Mouse (Mus musculus) G1E (cell line): ENCODE measurements at regions not wholly inside any gene's neighbourhood (a gene's known extent, or its start where the extent isn't known, plus 50 kb on each side); places are given as distances from the start of the nearest gene placed in this dataset.

ENCODE experiments used
- ATAC-seq: 2 replicates; pipeline ENCODE4 v1.8.0; 2016; ENCODE audit warnings: mild to moderate bottlenecking; ENCODE audit not compliant: insufficient number of reproducible peaks, poor library complexity, low FRiP score, severe bottlenecking; ENCODE audit errors: extremely low read depth
- DNase-seq: peaks from one replicate; pipeline ENCODE4 v3.0.0; 2012; ENCODE audit warnings: low spot score
- H3K27me3 ChIP-seq: 2 replicates; pipeline ENCODE4 v1.6.1; 2012; ENCODE audit warnings: mild to moderate bottlenecking, low read length, inconsistent platforms; ENCODE audit not compliant: insufficient read depth
- H3K36me3 ChIP-seq: replicated peaks from 2 replicates; pipeline ENCODE3; 2012; ENCODE audit warnings: mild to moderate bottlenecking, inconsistent platforms
- H3K4me1 ChIP-seq: 2 replicates; pipeline ENCODE4 v1.6.1; 2012; ENCODE audit warnings: low read depth, low read length, inconsistent platforms, mixed read lengths; ENCODE audit not compliant: insufficient read depth
- H3K4me3 ChIP-seq: 2 replicates; pipeline ENCODE4 v1.5.1; 2012; ENCODE audit warnings: low read depth, mild to moderate bottlenecking, inconsistent platforms, low read length, moderate library complexity, mixed read lengths
- H3K9me3 ChIP-seq: replicated peaks from 2 replicates; pipeline ENCODE4 v1.6.1; 2012; ENCODE audit warnings: inconsistent platforms
- CTCF ChIP-seq: IDR thresholded peaks from 2 replicates; pipeline ENCODE4 v1.5.1; 2012; ENCODE audit warnings: low read depth, low read length, inconsistent platforms, mixed read lengths
- GATA1 ChIP-seq: IDR thresholded peaks from 2 replicates; pipeline ENCODE4 v1.6.1; 2012; ENCODE audit warnings: borderline replicate concordance, low read length, inconsistent platforms, mixed read lengths
- GATA2 ChIP-seq: IDR thresholded peaks from 2 replicates; pipeline ENCODE4 v1.6.1; 2012; ENCODE audit warnings: low read depth, low read length, inconsistent platforms, borderline replicate concordance
- POLR2AphosphoS5 ChIP-seq: IDR thresholded peaks from 2 replicates; pipeline ENCODE4 v1.6.1; 2012; ENCODE audit warnings: low read depth, low read length, inconsistent platforms; ENCODE audit not compliant: insufficient replicate concordance
- TAL1 ChIP-seq: conservative IDR thresholded peaks from 2 replicates; pipeline ENCODE4 v1.6.1; 2012; ENCODE audit warnings: low read depth, low read length, inconsistent platforms, mixed read lengths

GRCm38 (mm10) chr7:123861706-123862105 is 121.0 kb upstream of the Hs3st4 start:
- DNase-seq, result no peak
- no peak for ATAC-seq
- no peaks in the 10 kb centered on the region for H3K36me3 ChIP-seq
- peaks cover 21% of the 10 kb centered on the region for H3K9me3 ChIP-seq
- no peak overlapping the region for H3K4me3 ChIP-seq
- H3K4me1 ChIP-seq, result no peaks in the 10 kb centered on the region
- TF ChIP-seq CTCF, result no peak
- TF ChIP-seq GATA1, result no peak
- no peak for TF ChIP-seq POLR2AphosphoS5
- TF ChIP-seq TAL1, result no peak
- no peak for TF ChIP-seq GATA2
- no peaks in the 10 kb centered on the region for H3K27me3 ChIP-seq

- Histone ChIP-seq H3K36me3 (no peaks in the 10 kb centered on the region), H3K4me3 (no peak overlapping the region), H3K9me3 (peaks cover 10% of the 10 kb centered on the region), H3K4me1 (no peaks in the 10 kb centered on the region), H3K27me3 (no peaks in the 10 kb centered on the region)
- no peak for DNase-seq
- no peak for ATAC-seq
- TF ChIP-seq TAL1 (no peak), CTCF (no peak), GATA2 (no peak), GATA1 (no peak), POLR2AphosphoS5 (no peak)
Observed at GRCm38 (mm10) chr7:123896759-123897444, 85.8 kb upstream of the Hs3st4 start.

DNA sequence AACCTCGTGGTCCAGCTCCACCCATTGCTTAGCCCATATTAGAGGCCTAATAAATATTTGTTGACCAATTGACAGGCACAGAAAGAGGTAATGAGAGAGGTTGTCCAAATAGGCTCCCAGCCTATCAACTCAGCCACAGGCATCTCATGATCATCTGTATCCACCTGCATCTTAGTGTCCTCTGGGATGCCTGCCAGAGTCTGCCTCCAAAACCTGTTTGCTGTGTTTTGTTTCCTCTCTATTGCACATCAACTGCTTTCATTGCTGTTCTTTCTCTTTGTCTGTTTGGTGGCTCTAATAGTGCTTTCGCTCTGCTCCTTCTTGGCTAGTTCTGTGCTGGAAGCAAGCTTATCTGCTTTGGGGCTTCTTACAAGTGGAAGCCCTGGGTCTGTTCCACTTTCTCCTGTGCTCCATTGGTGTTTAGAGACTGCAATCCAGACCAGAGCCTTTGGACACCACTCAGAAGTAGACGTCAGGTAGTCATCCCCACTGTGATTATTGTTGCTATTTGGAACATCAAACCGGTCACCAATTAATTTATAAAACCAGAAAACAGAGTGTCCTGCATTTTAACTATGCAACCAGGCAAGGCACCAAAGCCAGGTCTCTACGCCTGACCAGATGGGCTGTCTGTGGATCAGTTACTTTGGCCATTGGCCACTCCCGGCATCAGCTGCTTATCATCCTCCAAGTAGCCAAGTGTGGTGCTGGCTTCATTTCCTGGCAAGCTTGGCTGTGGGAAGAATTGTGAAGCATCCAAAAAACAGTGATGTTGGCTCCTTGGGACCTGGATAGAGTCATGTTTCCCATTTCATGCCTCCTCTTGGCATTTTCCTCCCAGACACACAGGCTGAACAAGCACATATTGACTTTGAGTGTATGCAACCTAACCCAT is 74.5 kb upstream of the Hs3st4 start:
- H3K9me3 ChIP-seq, result peaks cover 15% of the 10 kb centered on the region
- DNase-seq, result no peak
- no peak for ATAC-seq
- no peaks in the 10 kb centered on the region for H3K36me3 ChIP-seq
- no peak overlapping the region for H3K4me3 ChIP-seq
- no peaks in the 10 kb centered on the region for H3K27me3 ChIP-seq
- no peak for TF ChIP-seq CTCF
- TF ChIP-seq TAL1, result no peak
- TF ChIP-seq GATA2, result no peak
- TF ChIP-seq GATA1, result no peak
- no peak for TF ChIP-seq POLR2AphosphoS5
- H3K4me1 ChIP-seq, result no peaks in the 10 kb centered on the region

- Histone ChIP-seq H3K36me3 (no peaks in the 10 kb centered on the region), H3K27me3 (no peaks in the 10 kb centered on the region), H3K4me3 (no peak overlapping the region), H3K9me3 (peaks cover 22% of the 10 kb centered on the region), H3K4me1 (no peaks in the 10 kb centered on the region)
- no peak for TF ChIP-seq CTCF
- no peak for TF ChIP-seq GATA2
- TF ChIP-seq POLR2AphosphoS5, result no peak
- TF ChIP-seq TAL1, result no peak
- no peak for TF ChIP-seq GATA1
- no peak for DNase-seq
- no peak for ATAC-seq
Observed at GRCm38 (mm10) chr7:123921461-123921860, 61.2 kb upstream of the Hs3st4 start.

DNA sequence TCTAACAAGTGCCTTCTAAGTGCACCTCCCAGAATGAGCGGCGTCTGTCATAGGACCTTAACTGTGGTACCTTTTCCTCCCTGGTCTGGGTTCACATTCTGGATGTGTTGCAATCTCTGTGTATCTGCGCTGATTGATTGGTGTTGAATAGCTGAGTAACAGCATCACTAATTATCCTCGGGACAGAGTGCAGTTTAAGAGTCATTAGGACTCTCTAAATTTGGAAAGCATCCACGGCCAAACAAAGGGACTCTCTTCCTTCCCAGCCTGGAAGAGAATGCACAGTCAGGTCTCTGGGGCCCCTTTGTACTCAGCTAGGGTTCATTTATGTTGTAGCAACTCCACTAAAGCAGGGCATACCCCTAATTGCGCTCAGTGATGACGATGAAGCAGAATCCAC is 50.2 kb upstream of the Hs3st4 start:
- TF ChIP-seq GATA1, result no peak
- no peak for TF ChIP-seq CTCF
- TF ChIP-seq GATA2, result no peak
- no peak for TF ChIP-seq TAL1
- TF ChIP-seq POLR2AphosphoS5, result no peak
- ATAC-seq, result no peak

More for the DNA sequence above, 50.2 kb upstream of the Hs3st4 start:
- H3K4me3 ChIP-seq, result no peak overlapping the region
- H3K9me3 ChIP-seq, result peaks cover 34% of the 10 kb centered on the region
- no peak for DNase-seq
- H3K27me3 ChIP-seq, result no peaks in the 10 kb centered on the region
- H3K4me1 ChIP-seq, result no peaks in the 10 kb centered on the region
- no peaks in the 10 kb centered on the region for H3K36me3 ChIP-seq
